Mouse (Mus musculus) heart, postnatal 36 days (tissue): ENCODE measurements around the gene Epha3. TPM values are rescaled to one million over a fixed set of nuclear protein-coding genes. Genes with fewer than 3 reads are reported as not detected.

ENCODE experiments used
- DNase-seq, 2 experiments: peaks; one replicate each; pipeline ENCODE4 v3.0.0; 2021 to 2022
- intact Hi-C: fragments of 180-260 bp; cut with DNase I; formaldehyde crosslinking; loops from one replicate; pipeline ENCODE4 v1.15.1; 2025
- total RNA-seq, 2 experiments: library from RNA; stranded (reverse); gene quantifications; 2 replicates each; pipeline ENCODE4 v1.2.3; 2021

Epha3 gene
- total RNA-seq, 2 experiments from 2014 or later = 0.33 to 0.89 TPM

DNA sequence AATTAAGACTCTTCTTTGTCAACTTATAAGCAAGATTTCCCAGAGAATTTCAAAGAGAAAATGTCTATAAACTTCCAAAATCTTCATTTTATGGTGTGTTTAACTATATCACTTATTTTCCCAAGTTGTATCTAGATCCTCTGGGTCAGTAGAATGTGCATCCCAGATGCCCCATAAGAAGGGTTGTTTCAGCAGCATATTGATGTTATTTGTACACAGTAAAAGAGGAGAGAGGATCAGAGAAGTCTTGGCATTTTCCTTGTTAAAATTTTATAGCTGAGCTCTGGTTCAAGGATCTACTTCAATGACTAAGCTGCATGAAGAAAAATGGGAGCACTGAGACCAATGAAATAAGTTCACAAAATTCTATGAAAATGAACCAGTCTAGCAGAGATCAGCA, 324.5 kb downstream of the Epha3 start:
- intact Hi-C loops = no loop called here
- no peak for DNase-seq

- no peak for DNase-seq
- intact Hi-C loops = no loop called here
These were observed 335.2 kb downstream of the Epha3 start for GRCm38 (mm10) chr16:63528821-63529220.

- intact Hi-C loops = no loop called here
- no peak for DNase-seq
These were observed 346.3 kb downstream of the Epha3 start for GRCm38 (mm10) chr16:63517636-63518035.

DNA sequence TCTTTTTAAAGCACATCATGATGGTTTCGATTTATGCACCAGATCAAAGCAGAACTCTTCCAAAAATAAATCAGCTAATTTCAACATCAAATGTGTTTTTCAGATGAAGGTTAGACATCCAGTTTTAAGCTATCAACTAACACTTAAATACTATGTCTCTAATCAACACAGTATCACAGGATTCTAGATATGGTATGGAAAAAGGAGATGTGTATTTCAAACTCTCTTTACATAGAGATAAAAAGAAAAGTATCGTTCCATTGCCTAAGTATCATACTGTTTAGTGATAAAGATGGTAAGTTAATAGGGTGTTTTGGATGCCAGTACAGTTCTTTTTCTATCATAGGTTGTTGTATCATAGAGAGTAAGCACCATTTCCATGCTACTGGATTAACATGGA, 353.9 kb downstream of the Epha3 start:
- no peak for DNase-seq
- intact Hi-C loops = no loop called here

DNA sequence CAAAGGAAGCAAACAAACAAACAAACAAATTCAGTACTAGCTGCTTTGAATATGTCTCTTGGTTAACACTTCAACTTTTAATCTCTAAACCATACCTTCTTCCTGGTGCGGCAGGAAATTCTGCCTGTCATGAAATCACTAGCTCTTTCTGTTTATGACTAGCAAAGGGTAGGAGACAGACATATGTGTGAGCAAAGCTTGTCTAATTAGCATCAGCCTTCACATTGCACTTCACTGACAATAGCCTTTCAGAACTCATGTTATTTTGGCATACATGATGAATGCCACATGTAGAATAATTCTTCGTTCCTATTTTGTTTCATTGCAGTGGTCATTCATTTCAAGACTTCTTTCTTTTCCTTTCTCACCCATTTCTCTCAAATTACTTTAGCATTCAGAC, 357.5 kb downstream of the Epha3 start:
- intact Hi-C loops = no loop called here
- DNase-seq = no peak

DNA sequence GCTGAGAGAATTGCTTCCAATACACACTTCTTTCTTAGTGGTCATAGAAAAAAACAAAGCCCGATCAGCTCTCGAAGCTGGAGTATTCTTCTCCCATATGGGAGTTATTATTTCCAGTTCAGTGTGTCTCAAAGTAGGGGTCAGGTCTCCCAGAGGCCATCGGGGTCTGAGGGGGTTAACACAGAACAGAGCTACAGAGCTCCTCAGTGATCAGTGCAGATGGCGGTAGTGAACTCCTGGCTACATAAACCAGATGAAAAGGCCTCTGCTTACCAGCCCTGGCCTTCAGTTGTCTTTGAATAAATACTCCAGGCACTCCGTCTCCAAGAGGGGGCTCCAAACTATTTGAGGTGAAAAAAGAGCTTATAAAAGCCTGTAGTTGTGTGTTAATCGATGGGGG, 362.5 kb downstream of the Epha3 start:
- DNase-seq = no peak
- intact Hi-C loops = no loop called here

DNA sequence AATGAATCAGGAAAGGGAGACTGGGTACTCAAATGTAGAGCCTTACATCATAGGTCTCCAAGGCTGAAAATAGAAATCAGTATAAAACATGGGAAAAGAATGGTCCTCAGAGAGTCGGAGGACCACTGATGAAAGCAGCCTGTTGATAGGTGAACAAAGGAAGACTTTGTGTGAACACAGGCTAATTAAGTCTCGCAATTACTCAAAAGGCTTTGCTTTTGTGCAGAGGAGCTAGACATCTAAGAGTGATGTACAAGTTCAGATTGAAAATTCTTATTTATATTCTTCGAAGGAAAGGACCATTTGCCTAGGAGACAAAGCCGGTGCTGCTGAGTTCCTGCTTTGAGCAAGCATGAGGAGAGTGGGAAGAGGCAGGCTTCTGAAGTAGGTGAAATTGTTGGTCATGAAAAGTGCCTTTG, 363.0 kb downstream of the Epha3 start:
- intact Hi-C loops = no loop called here
- DNase-seq = no peak
